13 mouse cellular contexts compared by ENCODE assay signal in genomic region chr6:116397621-116398020, GRCm38 (mm10). TPM values are rescaled to one million over a fixed set of nuclear protein-coding genes. Genes with fewer than 3 reads are reported as not detected.
DNase-seq lines count a peak whose midpoint lies in the region; ATAC-seq and TF ChIP-seq lines count a peak whose summit lies in the region.
"Had no signal": no experiment of that assay in that cellular context is flagged by ENCODE, and none has a peak within 500 bp of the region (broad histone marks: within the 10 kb centered on the region; RNA-seq: fewer than 3 reads in every experiment).

No protein-coding gene starts in this region.

- no peaks in the 10 kb centered on the region for H3K27me3 ChIP-seq in forebrain, embryonic 15.5 days
- no peaks in the 10 kb centered on the region for H3K27me3 ChIP-seq in midbrain, embryonic 10.5 days (ENCODE audit: low read depth, poor library complexity, severe bottlenecking)
- H3K27me3 ChIP-seq: limb, embryonic 15.5 days had no signal

- WGBS in forebrain, embryonic 15.5 days, result 3% methylated on average over 6 of the region's 6 CpGs
- WGBS in midbrain, embryonic 10.5 days, result 30% methylated on average over 6 of the region's 6 CpGs
- WGBS in olfactory bulb, adult 2 months, result 18% methylated on average over 6 of the region's 6 CpGs

- no peak for TF ChIP-seq POLR2A in olfactory bulb, adult 2 months (IDR thresholded peaks at IDR 0.05; ENCODE audit: insufficient read depth, low read depth, low read length)

- H3K4me1 ChIP-seq in forebrain, embryonic 15.5 days, result peaks cover 16% of the 10 kb centered on the region
- H3K4me1 ChIP-seq in midbrain, embryonic 10.5 days, result peaks cover 24% of the 10 kb centered on the region
- H3K4me1 ChIP-seq in olfactory bulb, adult 2 months (ENCODE audit: control insufficient read depth, insufficient read depth, low read length), result peaks cover 16% of the 10 kb centered on the region
- H3K4me1 ChIP-seq: limb, embryonic 15.5 days had no signal

- DNase-seq in layer of hippocampus, adult 2 months (ENCODE audit: low spot score in 2 of 2), result no peak
- DNase-seq in layer of hippocampus, adult 9-11 months, result no peak
- DNase-seq in midbrain, embryonic 10.5 days (ENCODE audit: low spot score), result peak; percentile 43
- DNase-seq in heart, adult 18-20 months, result no peak
- DNase-seq in ovary, postnatal 14 days (ENCODE audit: low spot score), result no peak
- DNase-seq in cerebellum, postnatal 4 days (ENCODE audit: low spot score in 2 of 2), result no peak
- DNase-seq: B cell, adult 2 months; cerebellum, postnatal 25 days; heart, postnatal 14 days had no signal

- no peak overlapping the region for H3K9ac ChIP-seq in forebrain, embryonic 15.5 days (replicated peaks)
- H3K9ac ChIP-seq: limb, embryonic 15.5 days had no signal

- H3K36me3 ChIP-seq in forebrain, embryonic 15.5 days, result no peaks in the 10 kb centered on the region
- peaks cover 5% of the 10 kb centered on the region for H3K36me3 ChIP-seq in midbrain, embryonic 10.5 days

- no peak for TF ChIP-seq CTCF in layer of hippocampus, adult 2 months (conservative IDR thresholded peaks at IDR 0.05)
- no peak for TF ChIP-seq CTCF in olfactory bulb, adult 2 months (IDR thresholded peaks at IDR 0.05; ENCODE audit: insufficient read depth, low read depth, low read length)

- no peak overlapping the region for H3K4me3 ChIP-seq in layer of hippocampus, adult 2 months
- no peak overlapping the region for H3K4me3 ChIP-seq in forebrain, embryonic 15.5 days
- H3K4me3 ChIP-seq in midbrain, embryonic 10.5 days, result no peak overlapping the region
- no peak overlapping the region for H3K4me3 ChIP-seq in olfactory bulb, adult 2 months (ENCODE audit: insufficient read depth, low read depth, low read length)
- H3K4me3 ChIP-seq: limb, embryonic 15.5 days had no signal

- no peaks in the 10 kb centered on the region for H3K9me3 ChIP-seq in forebrain, embryonic 15.5 days
- H3K9me3 ChIP-seq in midbrain, embryonic 10.5 days (replicated peaks), result no peaks in the 10 kb centered on the region
- H3K9me3 ChIP-seq: G1E; limb, embryonic 15.5 days had no signal

- peak overlapping the region; percentile 43; the same call in 1 of the 2 replicates for H3K27ac ChIP-seq in layer of hippocampus, adult 2 months
- peak overlapping the region; percentile 61 for H3K27ac ChIP-seq in forebrain, embryonic 15.5 days (replicated peaks)
- peak overlapping the region; percentile 81 for H3K27ac ChIP-seq in midbrain, embryonic 10.5 days (replicated peaks)
- H3K27ac ChIP-seq in olfactory bulb, adult 2 months (ENCODE audit: insufficient read depth, low read depth, low read length), result peak overlapping the region; percentile 96
- H3K27ac ChIP-seq: limb, embryonic 15.5 days had no signal

- ATAC-seq in forebrain, embryonic 15.5 days (replicated peaks), result peak; percentile 66

- no peak overlapping the region for H3K4me2 ChIP-seq in forebrain, embryonic 15.5 days (replicated peaks)
- H3K4me2 ChIP-seq: limb, embryonic 15.5 days had no signal

RNA-seq across cellular contexts. Expression of gene March8, which starts 59.8 kb away (rescaled TPM):
- total RNA-seq in layer of hippocampus, adult 2 months (2021), result 10 to 100 TPM; 46.7 to 48.6 TPM
- 52.3 and 55.7 TPM in 2 replicates for polyA plus RNA-seq in forebrain, embryonic 15.5 days (2015; fragmentation: Nextera tagmentation; extraction: Ambion mirVana)
- 27.7 and 33.7 TPM in 2 replicates for polyA plus RNA-seq in midbrain, embryonic 10.5 days (2016; fragmentation: Nextera tagmentation; extraction: Ambion mirVana)
- polyA plus RNA-seq in olfactory bulb, adult 2 months (2012; ENCODE audit: insufficient read depth, insufficient read length, low replicate concordance, missing spikeins), result not detected in 2 replicates
- total RNA-seq in heart, adult 18-20 months (2021), result 10 to 100 TPM; 43.5 to 44.2 TPM

Comparison
In these comparisons a context has a peak if more than half of its experiments do, and no peak if none do; other contexts are left out.
1. H3K27ac ChIP-seq: peak in every context shown above with its lines; median percentile 96 in olfactory bulb, adult 2 months; 81 in midbrain, embryonic 10.5 days; 61 in forebrain, embryonic 15.5 days; 43 in layer of hippocampus, adult 2 months.